Mouse (Mus musculus): ENCODE measurements at regions not wholly inside any gene's neighbourhood (a gene's known extent, or its start where the extent isn't known, plus 50 kb on each side); places are given as distances from the start of the nearest gene placed in this dataset.

- H3K4me3 ChIP-seq (replicated peaks): no peak overlapping the region
- no peak overlapping the region for H3K9ac ChIP-seq
- no peaks in the 10 kb centered on the region for H3K36me3 ChIP-seq
- no peak overlapping the region for H3K27ac ChIP-seq
- 66% methylated on average over 12 of the region's 12 CpGs for WGBS
- no peaks in the 10 kb centered on the region for H3K27me3 ChIP-seq
- 0 out of 2 replicates have a peak, but pooled peaks cover 5% of the 10 kb centered on the region for H3K4me1 ChIP-seq
- H3K4me2 ChIP-seq: no peak overlapping the region
- ATAC-seq (replicated peaks; ENCODE audit: low FRiP score): no peak
- H3K9me3 ChIP-seq (replicated peaks): no peaks in the 10 kb centered on the region
These were observed 109.2 kb upstream of the Serp2 start for GRCm38 (mm10) chr14:76665754-76666371.

GRCm38 (mm10) chr14:76664586-76665508 lies 108.2 kb upstream of the Serp2 start:
- ATAC-seq (replicated peaks; ENCODE audit: low FRiP score): no peak
- H3K4me1 ChIP-seq: 0 out of 2 replicates have a peak, but pooled peaks cover 5% of the 10 kb centered on the region
- no peak overlapping the region for H3K4me3 ChIP-seq (replicated peaks)
- no peak overlapping the region for H3K27ac ChIP-seq
- H3K9ac ChIP-seq: no peak overlapping the region
- WGBS: 71% methylated on average over 11 of the region's 11 CpGs
- H3K4me2 ChIP-seq: no peak overlapping the region
- no peaks in the 10 kb centered on the region for H3K27me3 ChIP-seq
- no peaks in the 10 kb centered on the region for H3K9me3 ChIP-seq (replicated peaks)
- no peaks in the 10 kb centered on the region for H3K36me3 ChIP-seq

- Histone ChIP-seq H3K9me3 (replicated peaks) (no peaks in the 10 kb centered on the region), H3K4me1 (peaks cover 14% of the 10 kb centered on the region), H3K4me2 (no peak overlapping the region), H3K36me3 (no peaks in the 10 kb centered on the region), H3K9ac (no peak overlapping the region), H3K4me3 (replicated peaks) (no peak overlapping the region), H3K27ac (no peak overlapping the region), H3K27me3 (no peaks in the 10 kb centered on the region)
- 94% methylated on average over 2 of the region's 2 CpGs for WGBS
- no peak for ATAC-seq (replicated peaks; ENCODE audit: low FRiP score)
These were observed 107.1 kb upstream of the Serp2 start for GRCm38 (mm10) chr14:76663816-76664215.

GRCm38 (mm10) chr14:76662871-76663270 lies 106.2 kb upstream of the Serp2 start:
- whole genome bisulfite sequencing: 77% methylated on average over 7 of the region's 7 CpGs
- Histone ChIP-seq H3K27me3 (no peaks in the 10 kb centered on the region), H3K4me3 (replicated peaks) (no peak overlapping the region), H3K27ac (no peak overlapping the region), H3K4me1 (peaks cover 23% of the 10 kb centered on the region), H3K9me3 (replicated peaks) (no peaks in the 10 kb centered on the region), H3K9ac (no peak overlapping the region), H3K4me2 (no peak overlapping the region), H3K36me3 (no peaks in the 10 kb centered on the region)
- ATAC-seq (replicated peaks; ENCODE audit: low FRiP score): no peak

- Histone ChIP-seq H3K4me1 (peaks cover 29% of the 10 kb centered on the region), H3K9ac (no peak overlapping the region)
These were observed 104.2 kb upstream of the Serp2 start for GRCm38 (mm10) chr14:76660906-76661305.

GRCm38 (mm10) chr14:76658952-76659502 lies 102.3 kb upstream of the Serp2 start:
- no peak overlapping the region for H3K4me3 ChIP-seq (replicated peaks)
- WGBS: 45% methylated on average over 15 of the region's 15 CpGs
- H3K4me1 ChIP-seq: peaks cover 24% of the 10 kb centered on the region
- no peak overlapping the region for H3K4me2 ChIP-seq
- H3K36me3 ChIP-seq: no peaks in the 10 kb centered on the region
- no peak overlapping the region for H3K27ac ChIP-seq
- ATAC-seq (replicated peaks; ENCODE audit: low FRiP score): no peak
- no peak overlapping the region for H3K9ac ChIP-seq
- no peaks in the 10 kb centered on the region for H3K9me3 ChIP-seq (replicated peaks)
- no peaks in the 10 kb centered on the region for H3K27me3 ChIP-seq

More at GRCm38 (mm10) chr14:76660906-76661305, 104.2 kb upstream of the Serp2 start:
- Histone ChIP-seq H3K27ac (no peak overlapping the region), H3K4me3 (replicated peaks) (no peak overlapping the region), H3K27me3 (no peaks in the 10 kb centered on the region), H3K9me3 (replicated peaks) (no peaks in the 10 kb centered on the region), H3K36me3 (no peaks in the 10 kb centered on the region), H3K4me2 (no peak overlapping the region)
- no peak for ATAC-seq (replicated peaks; ENCODE audit: low FRiP score)
- 91% methylated on average over 2 of the region's 2 CpGs for WGBS

- Histone ChIP-seq H3K27ac (peak overlapping the region; percentile 15; the same call in 1 of the 2 replicates), H3K4me2 (no peak overlapping the region)
These were observed 101.3 kb upstream of the Serp2 start for GRCm38 (mm10) chr14:76657784-76658610.

GRCm38 (mm10) chr14:76657375-76657774 lies 100.7 kb upstream of the Serp2 start:
- 75% methylated on average over 7 of the region's 7 CpGs for WGBS
- Histone ChIP-seq H3K4me2 (no peak overlapping the region), H3K9me3 (replicated peaks) (no peaks in the 10 kb centered on the region), H3K4me3 (replicated peaks) (no peak overlapping the region), H3K9ac (no peak overlapping the region), H3K36me3 (no peaks in the 10 kb centered on the region), H3K4me1 (peaks cover 29% of the 10 kb centered on the region), H3K27me3 (no peaks in the 10 kb centered on the region), H3K27ac (no peak overlapping the region)
- no peak for ATAC-seq (replicated peaks; ENCODE audit: low FRiP score)

More at GRCm38 (mm10) chr14:76657784-76658610, 101.3 kb upstream of the Serp2 start:
- Histone ChIP-seq H3K4me1 (peaks cover 24% of the 10 kb centered on the region), H3K9me3 (replicated peaks) (no peaks in the 10 kb centered on the region), H3K9ac (no peak overlapping the region), H3K27me3 (no peaks in the 10 kb centered on the region), H3K36me3 (no peaks in the 10 kb centered on the region), H3K4me3 (replicated peaks) (no peak overlapping the region)
- 43% methylated on average over 9 of the region's 9 CpGs for WGBS
- ATAC-seq (replicated peaks; ENCODE audit: low FRiP score): peak; percentile 61

- Histone ChIP-seq H3K9me3 (replicated peaks) (no peaks in the 10 kb centered on the region), H3K27me3 (no peaks in the 10 kb centered on the region), H3K4me1 (peaks cover 26% of the 10 kb centered on the region), H3K27ac (no peak overlapping the region), H3K9ac (no peak overlapping the region), H3K4me2 (no peak overlapping the region), H3K4me3 (replicated peaks) (no peak overlapping the region), H3K36me3 (no peaks in the 10 kb centered on the region)
- peak; percentile 67 for ATAC-seq (replicated peaks; ENCODE audit: low FRiP score)
- WGBS: 59% methylated on average over 9 of the region's 9 CpGs
These were observed 95.9 kb upstream of the Serp2 start for GRCm38 (mm10) chr14:76652356-76653126.

GRCm38 (mm10) chr14:76651096-76651495 lies 94.4 kb upstream of the Serp2 start:
- no peaks in the 10 kb centered on the region for H3K9me3 ChIP-seq (replicated peaks)
- no peak overlapping the region for H3K27ac ChIP-seq
- no peak overlapping the region for H3K4me2 ChIP-seq
- no peak overlapping the region for H3K4me3 ChIP-seq (replicated peaks)
- peaks cover 22% of the 10 kb centered on the region for H3K4me1 ChIP-seq
- ATAC-seq (replicated peaks; ENCODE audit: low FRiP score): no peak
- no peaks in the 10 kb centered on the region for H3K36me3 ChIP-seq
- H3K27me3 ChIP-seq: no peaks in the 10 kb centered on the region
- whole genome bisulfite sequencing: 87% methylated on average over 8 of the region's 8 CpGs
- no peak overlapping the region for H3K9ac ChIP-seq

- Histone ChIP-seq H3K27ac (no peak overlapping the region), H3K27me3 (no peaks in the 10 kb centered on the region), H3K4me2 (no peak overlapping the region), H3K4me3 (replicated peaks) (no peak overlapping the region), H3K4me1 (peaks cover 22% of the 10 kb centered on the region), H3K9ac (no peak overlapping the region), H3K36me3 (no peaks in the 10 kb centered on the region), H3K9me3 (replicated peaks) (no peaks in the 10 kb centered on the region)
- 90% methylated on average over 3 of the region's 3 CpGs for WGBS
- ATAC-seq (replicated peaks; ENCODE audit: low FRiP score): no peak
These were observed 93.2 kb upstream of the Serp2 start for GRCm38 (mm10) chr14:76649927-76650326.
